Mouse (Mus musculus): ENCODE results near the gene 6030445D17Rik.

Gene 6030445D17Rik

GRCm38 (mm10) chr4:136461206-136461605 lies 844 bp upstream of the 6030445D17Rik start:
- DNase-seq, result peak; percentile 77

- DNase-seq, result no peak
Measured at GRCm38 (mm10) chr4:136461761-136462085, 327 bp upstream of the 6030445D17Rik start.

- DNase-seq, result no peak
Measured at GRCm38 (mm10) chr4:136462839-136463178, 759 bp downstream of the 6030445D17Rik start.

GRCm38 (mm10) chr4:136463436-136463835 lies 1.4 kb downstream of the 6030445D17Rik start:
- DNase-seq, result peak; percentile 88

- DNase-seq, result peak; percentile 97
Measured at GRCm38 (mm10) chr4:136466226-136466625, 4.2 kb downstream of the 6030445D17Rik start.

- DNase-seq, result peak; percentile 96
Measured at GRCm38 (mm10) chr4:136468553-136469327, 6.7 kb downstream of the 6030445D17Rik start.

GRCm38 (mm10) chr4:136469371-136469903 lies 7.4 kb downstream of the 6030445D17Rik start, which contains the start of gene Luzp1:
Gene Luzp1, plus strand, starts transcription at chr4:136469761.
- peak; percentile 99 for DNase-seq

GRCm38 (mm10) chr4:136469941-136470346 lies 7.9 kb downstream of the 6030445D17Rik start:
- DNase-seq, result no peak

GRCm38 (mm10) chr4:136470347-136471071 lies 8.5 kb downstream of the 6030445D17Rik start:
- peak; percentile 97 for DNase-seq

GRCm38 (mm10) chr4:136476692-136477091 lies 14.6 kb downstream of the 6030445D17Rik start:
- no peak for DNase-seq

- no peak for DNase-seq
Measured at GRCm38 (mm10) chr4:136486549-136486948, 24.5 kb downstream of the 6030445D17Rik start.

GRCm38 (mm10) chr4:136495993-136496392 lies 33.9 kb downstream of the 6030445D17Rik start:
- DNase-seq, result no peak

- no peak for DNase-seq
Measured at GRCm38 (mm10) chr4:136505426-136506215, 43.6 kb downstream of the 6030445D17Rik start.

- no peak for DNase-seq
Measured at GRCm38 (mm10) chr4:136509857-136510256, 47.8 kb downstream of the 6030445D17Rik start.

- peak; percentile 85 for DNase-seq
Measured at GRCm38 (mm10) chr4:136511708-136512107, 49.7 kb downstream of the 6030445D17Rik start.

- DNase-seq, result peak; percentile 95
Measured at GRCm38 (mm10) chr4:136512905-136513304, 50.9 kb downstream of the 6030445D17Rik start.
